22 mouse cellular contexts compared by ENCODE assay signal in genomic region chr10:45788356-45788755, GRCm38 (mm10).
"Had no signal": no experiment of that assay in that cellular context is flagged by ENCODE, and none has a peak within 500 bp of the region (broad histone marks: within the 10 kb centered on the region; RNA-seq: fewer than 3 reads in every experiment).

No protein-coding gene starts in this region.

- ATAC-seq: hindbrain, embryonic 16.5 days; hindbrain, postnatal 0 days; inflammation-experienced regulatory T-cells, adult 6 months; intestine, embryonic 15.5 days; intestine, embryonic 16.5 days; intestine, postnatal 0 days had no signal

- DNase-seq: heart, postnatal 10 days; heart, postnatal 14 days; heart, postnatal 36 days; heart, postnatal 4 days; kidney, adult 11 months; kidney, adult 18-20 months; kidney, adult 2 months; kidney, adult 8-10 months; kidney, adult 9 months; kidney, postnatal 10 days; kidney, postnatal 14 days; kidney, postnatal 25 days; kidney, postnatal 36 days; kidney, postnatal 4 days; layer of hippocampus, adult 9-11 months; layer of hippocampus, postnatal 36 days had no signal
